Mouse (Mus musculus) liver, embryonic 14 days (tissue): ENCODE measurements around the gene Ttc27. TPM values are rescaled to one million over a fixed set of nuclear protein-coding genes. Genes with fewer than 3 reads are reported as not detected.

Source experiments
- polyA plus RNA-seq: library from polyadenylated mRNA; depleted of rRNA; stranded (reverse); fragments of >200 nt; gene quantifications from 2 replicates; pipeline ENCODE4 v1.2.3, GENCODE M21; 2012; rRNA removed

Ttc27 gene
- polyA plus RNA-seq, result 8.5 and 9.5 TPM in 2 replicates

GRCm38 (mm10) chr17:74717618-74718151 is at the start of gene Ttc27:
Gene Ttc27, plus strand, starts transcription at chr17:74717732.

Other genes starting within 250 kb of the Ttc27 start
- gene Yipf4, start 228.2 kb upstream of the Ttc27 start, polyA plus RNA-seq, result 20.9 and 22.1 TPM in 2 replicates
- 18.8 and 20.8 TPM in 2 replicates for gene Birc6, start 189.4 kb upstream of the Ttc27 start, polyA plus RNA-seq